25 mouse cellular contexts compared by ENCODE assay signal in the genomic region with DNA sequence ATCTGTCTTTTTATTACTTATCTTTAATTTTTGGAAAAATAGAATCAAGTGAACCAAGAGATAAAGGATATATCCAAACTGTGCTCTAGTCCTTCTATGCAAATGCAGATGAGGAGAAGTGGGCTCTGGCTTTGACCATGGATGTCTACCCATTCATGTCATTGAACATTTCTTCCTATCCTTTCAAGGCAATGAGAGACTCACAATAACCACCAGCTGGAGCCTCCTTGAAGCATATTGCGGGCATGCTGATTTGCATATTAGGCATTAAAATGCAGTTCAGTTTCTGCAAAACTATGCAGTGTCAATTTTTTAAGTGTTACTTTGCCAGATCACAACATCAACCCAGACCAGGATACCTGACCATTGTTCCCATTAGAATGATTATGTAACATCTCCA. TPM values are rescaled to one million over a fixed set of nuclear protein-coding genes. Genes with fewer than 3 reads are reported as not detected.
DNase-seq lines count a peak whose midpoint lies in the region; ATAC-seq and TF ChIP-seq lines count a peak whose summit lies in the region.
"Had no signal": no experiment of that assay in that cellular context is flagged by ENCODE, and none has a peak within 500 bp of the region (broad histone marks: within the 10 kb centered on the region; RNA-seq: fewer than 3 reads in every experiment).

No protein-coding gene starts in this region.

- H3K9ac ChIP-seq in forebrain, embryonic 16.5 days (replicated peaks; ENCODE audit: low read depth, low read length) = no peak overlapping the region
- H3K9ac ChIP-seq: embryonic facial prominence, embryonic 15.5 days; heart, embryonic 15.5 days; hindbrain, embryonic 13.5 days had no signal

- H3K27me3 ChIP-seq in forebrain, embryonic 16.5 days (replicated peaks; ENCODE audit: control insufficient read depth, insufficient read depth, low read length) = no peaks in the 10 kb centered on the region
- no peaks in the 10 kb centered on the region for H3K27me3 ChIP-seq in heart, embryonic 10.5 days (ENCODE audit: insufficient read depth, poor library complexity, severe bottlenecking)
- H3K27me3 ChIP-seq: CH12.LX; embryonic facial prominence, embryonic 15.5 days; heart, embryonic 15.5 days; hindbrain, embryonic 13.5 days had no signal

- peak overlapping the region; percentile 66; the same call in 1 of the 2 replicates for H3K27ac ChIP-seq in left cerebral cortex, adult 2 months
- H3K27ac ChIP-seq in forebrain, embryonic 16.5 days (ENCODE audit: low read length) = no peak overlapping the region
- no peak overlapping the region for H3K27ac ChIP-seq in heart, embryonic 10.5 days
- H3K27ac ChIP-seq: embryonic facial prominence, embryonic 15.5 days; heart, embryonic 15.5 days; hindbrain, embryonic 13.5 days; hindbrain, postnatal 0 days had no signal

- H3K4me3 ChIP-seq in left cerebral cortex, adult 2 months = peak overlapping the region; percentile 44
- H3K4me3 ChIP-seq in forebrain, embryonic 16.5 days (replicated peaks; ENCODE audit: low read length) = no peak overlapping the region
- no peak overlapping the region for H3K4me3 ChIP-seq in heart, embryonic 10.5 days
- H3K4me3 ChIP-seq: embryonic facial prominence, embryonic 15.5 days; erythroblast, embryonic 14.5 days; heart, embryonic 15.5 days; hindbrain, embryonic 13.5 days had no signal

- DNase-seq in frontal cortex, postnatal 25 days (ENCODE audit: low spot score in 2 of 2) = no peak
- DNase-seq in left cerebral cortex, adult 2 months (ENCODE audit: extremely low spot score in 1 of 2, low spot score in 2 of 2) = no peak
- no peak for DNase-seq in left cerebral cortex, postnatal 36 days (ENCODE audit: low spot score in 2 of 2)
- DNase-seq in brain, embryonic 14.5 days (ENCODE audit: low read depth) = peak; percentile 70
- no peak for DNase-seq in heart, embryonic 10.5 days (ENCODE audit: low spot score)
- DNase-seq: adrenal gland, adult 2 months; adrenal gland, postnatal 25 days; cerebellum, adult 11 months; cerebellum, adult 8-10 months; cerebellum, postnatal 14 days; embryo, embryonic 11 days; gastrocnemius, postnatal 10 days; heart, adult 18-20 months; heart, postnatal 14 days had no signal

- no peaks in the 10 kb centered on the region for H3K36me3 ChIP-seq in forebrain, embryonic 16.5 days (ENCODE audit: control insufficient read depth, insufficient read depth)
- H3K36me3 ChIP-seq in heart, embryonic 10.5 days = no peaks in the 10 kb centered on the region
- H3K36me3 ChIP-seq: embryonic facial prominence, embryonic 15.5 days; heart, embryonic 15.5 days; hindbrain, embryonic 13.5 days had no signal

- no peak for TF ChIP-seq CTCF in left cerebral cortex, adult 2 months (IDR thresholded peaks at IDR 0.05)
- no peak for TF ChIP-seq CTCF in brain, embryonic 14.5 days (IDR thresholded peaks at IDR 0.05; ENCODE audit: borderline replicate concordance, extremely low read depth, insufficient read depth, insufficient read length)

- peak; percentile 44; the same call in 1 of the 2 replicates for ATAC-seq in frontal cortex, adult (ENCODE audit: low TSS enrichment)
- ATAC-seq in forebrain, embryonic 16.5 days = peak; percentile 65
- ATAC-seq: hindbrain, postnatal 0 days had no signal

- H3K4me2 ChIP-seq in forebrain, embryonic 16.5 days (ENCODE audit: low read length) = no peak overlapping the region
- H3K4me2 ChIP-seq: embryonic facial prominence, embryonic 15.5 days; heart, embryonic 11.5 days; heart, embryonic 15.5 days; hindbrain, embryonic 13.5 days had no signal

- 13% methylated on average over 1 of the region's 1 CpGs for WGBS in forebrain, embryonic 16.5 days
- 90% methylated on average over 1 of the region's 1 CpGs for WGBS in heart, embryonic 10.5 days

- intact Hi-C loops in left cerebral cortex, adult 2 months (cut with DNase I) = no loop called here
- intact Hi-C loops in left cerebral cortex, postnatal 36 days (cut with DNase I) = no loop called here

- H3K9me3 ChIP-seq in forebrain, embryonic 16.5 days (ENCODE audit: control insufficient read depth, low read length) = no peaks in the 10 kb centered on the region
- no peaks in the 10 kb centered on the region for H3K9me3 ChIP-seq in heart, embryonic 10.5 days
- H3K9me3 ChIP-seq: embryonic facial prominence, embryonic 15.5 days; heart, embryonic 15.5 days; hindbrain, embryonic 13.5 days had no signal

- H3K4me1 ChIP-seq in forebrain, embryonic 16.5 days (replicated peaks; ENCODE audit: control insufficient read depth, insufficient read depth, low read length) = peaks cover 6% of the 10 kb centered on the region; the same call in 1 of the 2 replicates
- no peaks in the 10 kb centered on the region for H3K4me1 ChIP-seq in heart, embryonic 10.5 days
- H3K4me1 ChIP-seq: embryonic facial prominence, embryonic 15.5 days; heart, embryonic 15.5 days; hindbrain, embryonic 13.5 days had no signal

- no peak for TF ChIP-seq POLR2A in brain, embryonic 14.5 days (IDR thresholded peaks at IDR 0.05; ENCODE audit: borderline replicate concordance, extremely low read depth, insufficient read depth, insufficient read length, poor library complexity, severe bottlenecking)

RNA-seq across cellular contexts. Expression of a gene that starts 1.6 kb away (rescaled TPM):
- 10 to 100 TPM; 49.5 to 55.0 TPM for total RNA-seq in left cerebral cortex, adult 2 months (2021)
- 10 to 100 TPM; 54.6 to 61.0 TPM for total RNA-seq in left cerebral cortex, postnatal 36 days (2021)
- polyA plus RNA-seq in brain, embryonic 14.5 days (2012; rRNA removed) = 9.2 and 11.8 TPM in 2 replicates
- polyA plus RNA-seq in forebrain, embryonic 16.5 days (2015; fragmentation: Nextera tagmentation; extraction: Ambion mirVana) = 20.5 and 28.7 TPM in 2 replicates
- 0.30 TPM in 1 of 2 replicates, not detected in the other for polyA plus RNA-seq in heart, embryonic 10.5 days (2016; fragmentation: Nextera tagmentation; extraction: Ambion mirVana)
- total RNA-seq: CH12.LX; common myeloid progenitor, adult 5-6 weeks; hematopoietic stem cell, adult 5-6 weeks had no signal
- polyA plus RNA-seq: erythroblast, embryonic 14.5 days had no signal
